Mouse (Mus musculus) megakaryocyte-erythroid progenitor cell, adult 5 weeks (primary cell): ENCODE data around the gene Rabgap1. TPM values are rescaled to one million over a fixed set of nuclear protein-coding genes. Genes with fewer than 3 reads are reported as not detected.

Source experiments
- polyA plus RNA-seq: library from polyadenylated mRNA; stranded (reverse); fragments of >175 nt; gene quantifications from 2 replicates; pipeline ENCODE4 v1.2.3, GENCODE M21; 2012

Gene Rabgap1
- 1.7 and 2.6 TPM in 2 replicates for polyA plus RNA-seq

DNA sequence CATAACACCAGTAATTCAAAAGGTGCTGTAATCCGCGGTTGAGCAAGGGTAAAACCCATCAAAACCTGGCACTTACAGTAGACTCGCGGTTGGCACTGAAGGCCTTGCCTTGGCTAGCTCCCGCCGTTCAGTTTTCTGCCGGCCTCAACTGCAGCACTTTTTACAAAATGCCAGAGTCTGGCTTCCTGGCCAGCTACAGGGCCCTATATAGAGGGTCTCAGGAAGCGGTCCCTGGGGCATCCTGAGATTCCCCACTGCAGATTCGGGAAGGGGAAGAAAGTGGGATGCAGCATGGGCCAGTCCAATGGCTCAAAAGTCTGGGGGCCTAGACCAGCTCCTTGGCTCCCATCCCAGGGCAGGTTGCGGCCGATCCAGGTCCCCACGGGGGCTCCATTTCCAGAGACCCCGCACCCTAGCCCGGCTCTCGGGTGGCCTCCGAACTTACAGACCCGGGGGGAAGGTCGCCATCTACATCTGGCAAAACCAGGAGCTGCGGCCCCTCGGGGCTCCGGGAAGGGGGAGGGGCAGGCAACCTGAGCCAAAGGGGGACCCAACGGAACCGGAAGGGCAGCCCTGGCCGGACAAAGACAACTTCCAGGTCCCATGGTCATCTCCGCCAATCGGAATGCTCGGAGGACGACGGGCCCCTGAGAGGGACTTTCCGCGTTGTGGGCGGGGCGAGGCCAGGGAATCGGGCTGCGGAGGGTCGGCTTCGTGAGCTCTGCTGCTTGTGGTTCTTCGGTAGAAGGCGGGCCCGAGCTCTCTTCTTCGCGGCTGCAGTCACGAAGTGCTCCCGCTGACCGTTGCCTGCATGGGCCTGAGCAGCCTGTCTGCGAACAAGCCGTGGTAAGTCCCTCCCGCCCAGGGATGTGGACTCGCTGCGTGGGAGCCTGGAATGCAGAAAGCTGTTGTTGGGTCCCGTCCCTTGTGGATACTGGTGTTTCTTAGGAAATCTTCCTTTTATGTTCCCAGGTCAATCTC, at the start of gene Rabgap1, which contains the start of the genes Zbtb26 and Zbtb6:
Rabgap1 (plus strand) TSS at position 669 of the 981 bp plus-strand sequence.
Zbtb26 (minus strand) TSS at position 525 of the 981 bp plus-strand sequence.
Zbtb6 (minus strand) TSS at position 561 of the 981 bp plus-strand sequence.

DNA sequence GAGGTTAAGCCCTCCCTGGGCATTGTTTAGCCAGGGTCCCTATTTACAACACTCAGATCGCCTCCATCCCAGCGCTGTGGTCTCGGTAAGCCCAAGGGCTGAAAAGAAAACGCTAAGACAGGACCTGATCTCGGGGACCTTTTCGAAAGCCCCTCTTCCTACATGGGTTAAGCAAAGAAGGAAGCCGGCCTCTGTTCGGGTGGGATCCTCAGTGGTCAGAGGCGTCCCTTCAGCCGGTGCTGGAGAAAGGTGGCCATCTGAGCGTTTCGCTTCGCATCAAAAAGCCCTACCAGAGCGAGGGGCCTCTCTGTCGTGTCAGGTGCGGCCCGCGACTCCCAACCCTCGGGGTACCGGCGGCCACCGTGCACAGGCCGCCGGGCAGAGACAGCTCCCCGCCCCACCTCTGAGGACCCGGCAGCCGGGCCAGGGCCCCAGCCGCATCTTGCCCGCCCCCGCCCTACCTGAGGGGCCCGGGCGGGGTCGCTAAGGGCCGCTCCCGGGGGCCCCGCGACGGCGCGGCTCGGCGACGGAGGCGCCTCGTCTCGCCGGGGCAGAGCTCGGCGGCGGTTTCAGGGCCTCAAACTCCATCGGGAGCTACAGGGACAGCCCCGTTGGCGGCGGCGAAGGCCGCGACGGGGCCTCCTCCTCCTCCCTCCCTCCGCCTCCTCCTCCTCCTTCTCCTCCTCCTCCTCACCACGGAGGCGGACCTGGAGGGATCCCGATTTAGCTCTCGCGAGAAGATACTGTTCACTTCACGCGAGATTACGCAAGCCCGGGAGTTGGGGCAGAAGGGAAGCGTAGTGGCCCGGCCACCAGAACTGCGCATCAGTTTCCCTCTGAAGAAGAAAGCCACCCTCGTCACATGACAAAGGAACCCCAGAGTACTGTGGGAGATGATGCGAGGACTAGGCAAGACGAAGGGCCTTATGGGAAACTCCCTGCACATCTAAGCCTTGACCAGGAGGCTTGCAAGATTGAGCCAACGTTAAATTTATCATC, 20.5 kb upstream of the Rabgap1 start, which contains the start of gene Rc3h2:
Rc3h2 (minus strand) TSS at position 598 of the 999 bp plus-strand sequence.

DNA sequence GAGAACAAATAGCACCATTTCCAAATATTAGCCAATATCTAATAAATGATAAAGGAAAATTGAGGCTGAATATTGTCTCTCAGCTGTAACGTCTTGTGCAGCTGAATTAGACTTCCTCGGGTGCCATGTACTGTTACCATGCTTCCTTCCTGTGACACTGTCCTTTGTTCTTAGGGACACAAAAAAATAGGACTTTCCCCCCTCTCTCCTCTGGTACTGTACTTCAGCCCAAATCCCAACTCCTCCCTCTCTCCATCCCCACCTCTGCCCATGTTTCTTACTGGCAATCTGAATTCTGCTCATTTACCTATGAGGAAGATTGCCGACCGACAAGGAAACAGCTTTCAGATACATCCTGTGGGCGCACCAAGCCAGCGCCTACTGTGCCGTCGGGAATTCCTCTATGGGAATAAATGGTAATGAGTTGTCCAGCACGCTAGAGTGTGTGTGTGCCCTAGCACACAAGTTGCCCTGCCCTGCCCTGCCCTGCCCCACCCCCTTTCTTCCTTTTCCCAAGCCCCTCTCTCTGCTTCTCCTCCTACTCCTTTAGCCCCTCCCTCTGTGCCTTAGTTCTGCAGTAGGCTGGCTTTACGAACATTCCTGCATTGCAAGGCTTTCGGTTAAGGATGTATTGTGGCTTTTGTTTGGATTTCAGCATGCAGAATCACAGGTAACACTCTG, 73.1 kb downstream of the Rabgap1 start, which contains the start of gene Gpr21:
Gpr21 (plus strand) TSS at position 303 of the 681 bp plus-strand sequence.

Other genes starting within 250 kb of the Rabgap1 start
- gene Olfr366, start 231.7 kb upstream of the Rabgap1 start, polyA plus RNA-seq, result not detected in 2 replicates
- gene Olfr368, start 116.8 kb upstream of the Rabgap1 start, polyA plus RNA-seq, result not detected in 2 replicates
- gene Pdcl, start 83.9 kb upstream of the Rabgap1 start, polyA plus RNA-seq, result 10.5 and 16.6 TPM in 2 replicates
- 0.72 and 1.1 TPM in 2 replicates for gene Rc3h2, start 20.4 kb upstream of the Rabgap1 start, polyA plus RNA-seq
- gene Zbtb26, start 144 bp upstream of the Rabgap1 start, polyA plus RNA-seq, result 0.17 TPM in 2 replicates
- gene Zbtb6, start 108 bp upstream of the Rabgap1 start, polyA plus RNA-seq, result 0.34 and 0.78 TPM in 2 replicates
- gene Gpr21, start 73.1 kb downstream of the Rabgap1 start, polyA plus RNA-seq, result 0.05 and 0.08 TPM in 2 replicates